Mouse (Mus musculus): Measurements from ENCODE around the gene Slc15a3. TPM values are rescaled to one million over a fixed set of nuclear protein-coding genes. Genes with fewer than 3 reads are reported as not detected.

Gene Slc15a3
- polyA plus RNA-seq, 1 experiment from 2014 or later: 4.4 TPM

GRCm38 (mm10) chr19:10829436-10830175 lies 9.9 kb upstream of the Slc15a3 start, which contains the start of gene Cd6:
Cd6 (minus strand) TSS chr19:10830058.
- TF ChIP-seq EP300 (IDR thresholded peaks at IDR 0.05; ENCODE audit: low read depth) (no peak), CTCF (IDR thresholded peaks at IDR 0.05; ENCODE audit: low read depth) (no peak)
- Histone ChIP-seq H3K4me3 (ENCODE audit: low read depth, low read length) (no peak within 1 kb of the TSS), H3K9ac (replicated peaks) (no peak within 1 kb of the TSS), H3K27me3 (ENCODE audit: insufficient read depth, low read length) (no peaks in the 10 kb centered on the region), H3K4me1 (ENCODE audit: insufficient read depth) (0 out of 2 replicates have a peak, but pooled peaks cover 2% of the 10 kb centered on the region), H3K27ac (ENCODE audit: low read depth) (no peak within 1 kb of the TSS), H3K9me3 (ENCODE audit: low read length) (no peaks in the 10 kb centered on the region), H3K4me2 (ENCODE audit: low read depth, low read length) (no peak within 1 kb of the TSS), H3K36me3 (replicated peaks; ENCODE audit: insufficient read depth, low read length) (no peaks in the 10 kb centered on the region)
- ATAC-seq (no peak), DNase-seq (no peak)
- WGBS (ENCODE audit: insufficient replicate concordance): 65% methylated on average over 16 of the region's 16 CpGs

- WGBS (ENCODE audit: insufficient replicate concordance): 8% methylated on average over 5 of the region's 5 CpGs
- no peak overlapping the region for H3K4me3 ChIP-seq (ENCODE audit: low read depth, low read length)
- H3K36me3 ChIP-seq (replicated peaks; ENCODE audit: insufficient read depth, low read length): no peaks in the 10 kb centered on the region
- H3K4me1 ChIP-seq (ENCODE audit: insufficient read depth): 0 out of 2 replicates have a peak, but pooled peaks cover 2% of the 10 kb centered on the region
- H3K9ac ChIP-seq (replicated peaks): no peak overlapping the region
- no peaks in the 10 kb centered on the region for H3K27me3 ChIP-seq (ENCODE audit: insufficient read depth, low read length)
- no peak overlapping the region for H3K4me2 ChIP-seq (ENCODE audit: low read depth, low read length)
- peak; percentile 78 for TF ChIP-seq CTCF (IDR thresholded peaks at IDR 0.05; ENCODE audit: low read depth)
- TF ChIP-seq EP300 (IDR thresholded peaks at IDR 0.05; ENCODE audit: low read depth): no peak
- ATAC-seq (peak; percentile 80), DNase-seq (peak; percentile 83)
- H3K9me3 ChIP-seq (ENCODE audit: low read length): no peaks in the 10 kb centered on the region
- H3K27ac ChIP-seq (ENCODE audit: low read depth): no peak overlapping the region
Observed at GRCm38 (mm10) chr19:10831424-10831823, 8.1 kb upstream of the Slc15a3 start.

- Histone ChIP-seq H3K4me3 (ENCODE audit: low read depth, low read length) (no peak overlapping the region), H3K36me3 (replicated peaks; ENCODE audit: insufficient read depth, low read length) (no peaks in the 10 kb centered on the region), H3K27me3 (ENCODE audit: insufficient read depth, low read length) (no peaks in the 10 kb centered on the region), H3K27ac (ENCODE audit: low read depth) (no peak overlapping the region), H3K4me1 (ENCODE audit: insufficient read depth) (0 out of 2 replicates have a peak, but pooled peaks cover 2% of the 10 kb centered on the region), H3K9ac (replicated peaks) (no peak overlapping the region), H3K9me3 (ENCODE audit: low read length) (no peaks in the 10 kb centered on the region), H3K4me2 (ENCODE audit: low read depth, low read length) (no peak overlapping the region)
- ATAC-seq: 0 out of 2 replicates have a peak, but pooled peaks have one; percentile 10
- no peak for DNase-seq
- 46% methylated on average over 3 of the region's 3 CpGs for WGBS (ENCODE audit: insufficient replicate concordance)
- TF ChIP-seq CTCF (IDR thresholded peaks at IDR 0.05; ENCODE audit: low read depth): no peak
- TF ChIP-seq EP300 (IDR thresholded peaks at IDR 0.05; ENCODE audit: low read depth): no peak
Observed at GRCm38 (mm10) chr19:10832030-10832429, 7.5 kb upstream of the Slc15a3 start.

GRCm38 (mm10) chr19:10833611-10834010 lies 5.9 kb upstream of the Slc15a3 start:
- DNase-seq (no peak), ATAC-seq (no peak)
- Histone ChIP-seq H3K4me1 (ENCODE audit: insufficient read depth) (0 out of 2 replicates have a peak, but pooled peaks cover 2% of the 10 kb centered on the region), H3K4me2 (ENCODE audit: low read depth, low read length) (no peak overlapping the region), H3K9ac (replicated peaks) (no peak overlapping the region), H3K27ac (ENCODE audit: low read depth) (no peak overlapping the region), H3K9me3 (ENCODE audit: low read length) (no peaks in the 10 kb centered on the region), H3K27me3 (ENCODE audit: insufficient read depth, low read length) (no peaks in the 10 kb centered on the region), H3K4me3 (ENCODE audit: low read depth, low read length) (no peak overlapping the region), H3K36me3 (replicated peaks; ENCODE audit: insufficient read depth, low read length) (no peaks in the 10 kb centered on the region)
- TF ChIP-seq CTCF (IDR thresholded peaks at IDR 0.05; ENCODE audit: low read depth) (no peak), EP300 (IDR thresholded peaks at IDR 0.05; ENCODE audit: low read depth) (no peak)
- 57% methylated on average over 3 of the region's 3 CpGs for WGBS (ENCODE audit: insufficient replicate concordance)

- no peaks in the 10 kb centered on the region for H3K9me3 ChIP-seq (ENCODE audit: low read length)
- ATAC-seq (no peak), DNase-seq (no peak)
- TF ChIP-seq CTCF (IDR thresholded peaks at IDR 0.05; ENCODE audit: low read depth) (no peak), EP300 (IDR thresholded peaks at IDR 0.05; ENCODE audit: low read depth) (no peak)
- no peaks in the 10 kb centered on the region for H3K36me3 ChIP-seq (replicated peaks; ENCODE audit: insufficient read depth, low read length)
- H3K27me3 ChIP-seq (ENCODE audit: insufficient read depth, low read length): no peaks in the 10 kb centered on the region
- no peak overlapping the region for H3K4me2 ChIP-seq (ENCODE audit: low read depth, low read length)
- no peak overlapping the region for H3K9ac ChIP-seq (replicated peaks)
- H3K27ac ChIP-seq (ENCODE audit: low read depth): no peak overlapping the region
- H3K4me3 ChIP-seq (ENCODE audit: low read depth, low read length): no peak overlapping the region
- WGBS (ENCODE audit: insufficient replicate concordance): 62% methylated on average over 3 of the region's 3 CpGs
- H3K4me1 ChIP-seq (ENCODE audit: insufficient read depth): 0 out of 2 replicates have a peak, but pooled peaks cover 2% of the 10 kb centered on the region
Observed at GRCm38 (mm10) chr19:10835671-10836070, 3.9 kb upstream of the Slc15a3 start.

GRCm38 (mm10) chr19:10841721-10842626 lies 2.4 kb downstream of the Slc15a3 start:
- TF ChIP-seq EP300 (IDR thresholded peaks at IDR 0.05; ENCODE audit: low read depth) (peak; percentile 49; the same call in 1 of the 2 replicates), CTCF (IDR thresholded peaks at IDR 0.05; ENCODE audit: low read depth) (no peak)
- H3K4me3 ChIP-seq (ENCODE audit: low read depth, low read length): peak overlapping the region; percentile 38
- H3K27ac ChIP-seq (ENCODE audit: low read depth): peak overlapping the region; percentile 92
- 30% methylated on average over 16 of the region's 16 CpGs for WGBS (ENCODE audit: insufficient replicate concordance)
- H3K9me3 ChIP-seq (ENCODE audit: low read length): no peaks in the 10 kb centered on the region
- H3K27me3 ChIP-seq (ENCODE audit: insufficient read depth, low read length): no peaks in the 10 kb centered on the region
- H3K9ac ChIP-seq (replicated peaks): peak overlapping the region; percentile 48; the same call in 1 of the 2 replicates
- H3K4me1 ChIP-seq (ENCODE audit: insufficient read depth): peaks cover 7% of the 10 kb centered on the region
- peak; percentile 71 for ATAC-seq
- DNase-seq: peak; percentile 48
- H3K36me3 ChIP-seq (replicated peaks; ENCODE audit: insufficient read depth, low read length): no peaks in the 10 kb centered on the region
- peak overlapping the region; percentile 58 for H3K4me2 ChIP-seq (ENCODE audit: low read depth, low read length)
